Mouse (Mus musculus): ENCODE results near the gene Efhd2. TPM values are rescaled to one million over a fixed set of nuclear protein-coding genes. Genes with fewer than 3 reads are reported as not detected.

Gene Efhd2
- polyA plus RNA-seq, 1 experiment = 16.3 TPM

GRCm38 (mm10) chr4:141870666-141871332 is 3.9 kb downstream of the Efhd2 start:
- Histone ChIP-seq H3K27ac (ENCODE audit: insufficient read depth, low read length) (no peak overlapping the region), H3K9me3 (replicated peaks; ENCODE audit: control insufficient read depth, insufficient read depth, low read length, poor library complexity, severe bottlenecking) (no peaks in the 10 kb centered on the region), H3K4me1 (ENCODE audit: control insufficient read depth, insufficient read depth, low read length) (peaks cover 7% of the 10 kb centered on the region), H3K27me3 (ENCODE audit: control insufficient read depth, insufficient read depth, low read length, poor library complexity, severe bottlenecking) (no peaks in the 10 kb centered on the region), H3K36me3 (ENCODE audit: control insufficient read depth, insufficient read depth, low read length, poor library complexity, severe bottlenecking) (no peaks in the 10 kb centered on the region), H3K4me3 (ENCODE audit: low read depth, low read length) (no peak overlapping the region), H3K9ac (ENCODE audit: low read depth, poor library complexity, severe bottlenecking) (no peak overlapping the region)
- TF ChIP-seq POLR2A (IDR thresholded peaks at IDR 0.05; ENCODE audit: insufficient read depth, low read length) = no peak
- no peak for TF ChIP-seq CTCF (IDR thresholded peaks at IDR 0.05; ENCODE audit: low read depth, low read length)
- no peak for TF ChIP-seq EP300 (IDR thresholded peaks at IDR 0.05; ENCODE audit: insufficient read depth, low read depth, low read length)

DNA sequence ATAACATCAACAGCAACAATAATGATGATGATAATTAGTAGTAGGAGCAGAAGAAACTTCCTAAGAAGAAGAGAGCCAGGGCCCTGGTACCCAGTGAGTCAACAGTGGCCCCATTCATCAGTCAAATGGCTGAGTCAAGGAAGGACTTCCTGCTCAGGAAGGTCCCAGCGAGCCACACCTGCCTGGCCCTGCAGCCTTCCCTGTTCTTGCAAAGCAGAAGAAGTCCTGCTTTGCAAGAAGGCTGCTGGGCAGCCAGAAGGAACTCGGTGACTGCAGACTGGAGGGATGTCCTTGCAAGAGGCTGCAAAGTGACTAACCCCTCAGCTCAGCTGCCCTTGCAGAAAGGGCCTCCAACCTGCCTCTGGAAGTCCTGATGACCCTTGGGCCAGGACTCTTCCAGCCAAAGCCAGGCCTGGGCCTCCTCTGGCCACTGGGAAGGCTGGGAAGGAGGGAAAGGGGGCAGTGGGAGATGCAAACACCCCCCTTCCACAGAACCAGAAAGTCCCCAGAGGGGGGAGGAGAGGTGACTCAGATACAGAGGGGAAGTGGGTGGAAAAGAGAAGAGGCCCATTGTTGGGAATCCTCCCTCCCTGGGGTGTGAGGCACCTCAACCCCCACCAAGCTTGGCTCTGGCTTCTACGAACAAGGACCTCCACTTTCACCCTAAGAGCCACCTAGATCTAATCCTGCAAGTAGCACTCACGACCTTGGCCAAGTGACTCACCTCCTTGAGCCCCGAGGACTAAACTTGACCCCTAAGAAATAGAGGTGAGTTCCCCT is 5.1 kb downstream of the Efhd2 start:
- Histone ChIP-seq H3K4me3 (ENCODE audit: low read depth, low read length) (no peak overlapping the region), H3K9ac (ENCODE audit: low read depth, poor library complexity, severe bottlenecking) (no peak overlapping the region), H3K9me3 (replicated peaks; ENCODE audit: control insufficient read depth, insufficient read depth, low read length, poor library complexity, severe bottlenecking) (no peaks in the 10 kb centered on the region), H3K27ac (ENCODE audit: insufficient read depth, low read length) (no peak overlapping the region), H3K27me3 (ENCODE audit: control insufficient read depth, insufficient read depth, low read length, poor library complexity, severe bottlenecking) (no peaks in the 10 kb centered on the region), H3K4me1 (ENCODE audit: control insufficient read depth, insufficient read depth, low read length) (peaks cover 7% of the 10 kb centered on the region), H3K36me3 (ENCODE audit: control insufficient read depth, insufficient read depth, low read length, poor library complexity, severe bottlenecking) (no peaks in the 10 kb centered on the region)
- TF ChIP-seq POLR2A (IDR thresholded peaks at IDR 0.05; ENCODE audit: insufficient read depth, low read length) = no peak
- TF ChIP-seq EP300 (IDR thresholded peaks at IDR 0.05; ENCODE audit: insufficient read depth, low read depth, low read length) = no peak

GRCm38 (mm10) chr4:141868051-141868450 is 6.7 kb downstream of the Efhd2 start:
- no peak for TF ChIP-seq EP300 (IDR thresholded peaks at IDR 0.05; ENCODE audit: insufficient read depth, low read depth, low read length)
- TF ChIP-seq POLR2A (IDR thresholded peaks at IDR 0.05; ENCODE audit: insufficient read depth, low read length) = no peak
- no peak for TF ChIP-seq CTCF (IDR thresholded peaks at IDR 0.05; ENCODE audit: low read depth, low read length)
- Histone ChIP-seq H3K27me3 (ENCODE audit: control insufficient read depth, insufficient read depth, low read length, poor library complexity, severe bottlenecking) (no peaks in the 10 kb centered on the region), H3K4me1 (ENCODE audit: control insufficient read depth, insufficient read depth, low read length) (peaks cover 7% of the 10 kb centered on the region), H3K9ac (ENCODE audit: low read depth, poor library complexity, severe bottlenecking) (no peak overlapping the region), H3K27ac (ENCODE audit: insufficient read depth, low read length) (no peak overlapping the region), H3K4me3 (ENCODE audit: low read depth, low read length) (no peak overlapping the region), H3K9me3 (replicated peaks; ENCODE audit: control insufficient read depth, insufficient read depth, low read length, poor library complexity, severe bottlenecking) (no peaks in the 10 kb centered on the region), H3K36me3 (ENCODE audit: control insufficient read depth, insufficient read depth, low read length, poor library complexity, severe bottlenecking) (no peaks in the 10 kb centered on the region)

GRCm38 (mm10) chr4:141867498-141867897 is 7.2 kb downstream of the Efhd2 start:
- Histone ChIP-seq H3K4me3 (ENCODE audit: low read depth, low read length) (no peak overlapping the region), H3K27ac (ENCODE audit: insufficient read depth, low read length) (no peak overlapping the region), H3K9ac (ENCODE audit: low read depth, poor library complexity, severe bottlenecking) (no peak overlapping the region), H3K27me3 (ENCODE audit: control insufficient read depth, insufficient read depth, low read length, poor library complexity, severe bottlenecking) (no peaks in the 10 kb centered on the region), H3K9me3 (replicated peaks; ENCODE audit: control insufficient read depth, insufficient read depth, low read length, poor library complexity, severe bottlenecking) (no peaks in the 10 kb centered on the region), H3K36me3 (ENCODE audit: control insufficient read depth, insufficient read depth, low read length, poor library complexity, severe bottlenecking) (no peaks in the 10 kb centered on the region), H3K4me1 (ENCODE audit: control insufficient read depth, insufficient read depth, low read length) (peaks cover 7% of the 10 kb centered on the region)
- TF ChIP-seq POLR2A (IDR thresholded peaks at IDR 0.05; ENCODE audit: insufficient read depth, low read length) = no peak
- TF ChIP-seq EP300 (IDR thresholded peaks at IDR 0.05; ENCODE audit: insufficient read depth, low read depth, low read length) = no peak
- TF ChIP-seq CTCF (IDR thresholded peaks at IDR 0.05; ENCODE audit: low read depth, low read length) = no peak

GRCm38 (mm10) chr4:141866933-141867490 is 7.7 kb downstream of the Efhd2 start:
- H3K27me3 ChIP-seq (ENCODE audit: control insufficient read depth, insufficient read depth, low read length, poor library complexity, severe bottlenecking) = no peaks in the 10 kb centered on the region
- peaks cover 7% of the 10 kb centered on the region for H3K4me1 ChIP-seq (ENCODE audit: control insufficient read depth, insufficient read depth, low read length)
- H3K36me3 ChIP-seq (ENCODE audit: control insufficient read depth, insufficient read depth, low read length, poor library complexity, severe bottlenecking) = no peaks in the 10 kb centered on the region
- no peak overlapping the region for H3K27ac ChIP-seq (ENCODE audit: insufficient read depth, low read length)
- no peak overlapping the region for H3K9ac ChIP-seq (ENCODE audit: low read depth, poor library complexity, severe bottlenecking)
- H3K4me3 ChIP-seq (ENCODE audit: low read depth, low read length) = no peak overlapping the region
- TF ChIP-seq POLR2A (IDR thresholded peaks at IDR 0.05; ENCODE audit: insufficient read depth, low read length) = no peak
- no peak for TF ChIP-seq CTCF (IDR thresholded peaks at IDR 0.05; ENCODE audit: low read depth, low read length)
- no peak for TF ChIP-seq EP300 (IDR thresholded peaks at IDR 0.05; ENCODE audit: insufficient read depth, low read depth, low read length)
- H3K9me3 ChIP-seq (replicated peaks; ENCODE audit: control insufficient read depth, insufficient read depth, low read length, poor library complexity, severe bottlenecking) = no peaks in the 10 kb centered on the region

GRCm38 (mm10) chr4:141865600-141865999 is 9.1 kb downstream of the Efhd2 start:
- H3K36me3 ChIP-seq (ENCODE audit: control insufficient read depth, insufficient read depth, low read length, poor library complexity, severe bottlenecking) = no peaks in the 10 kb centered on the region
- H3K27me3 ChIP-seq (ENCODE audit: control insufficient read depth, insufficient read depth, low read length, poor library complexity, severe bottlenecking) = no peaks in the 10 kb centered on the region
- no peaks in the 10 kb centered on the region for H3K9me3 ChIP-seq (replicated peaks; ENCODE audit: control insufficient read depth, insufficient read depth, low read length, poor library complexity, severe bottlenecking)
- H3K4me1 ChIP-seq (ENCODE audit: control insufficient read depth, insufficient read depth, low read length) = peaks cover 7% of the 10 kb centered on the region
- no peak overlapping the region for H3K4me3 ChIP-seq (ENCODE audit: low read depth, low read length)
- no peak overlapping the region for H3K27ac ChIP-seq (ENCODE audit: insufficient read depth, low read length)
- TF ChIP-seq CTCF (IDR thresholded peaks at IDR 0.05; ENCODE audit: low read depth, low read length) (no peak), EP300 (IDR thresholded peaks at IDR 0.05; ENCODE audit: insufficient read depth, low read depth, low read length) (no peak)
- H3K9ac ChIP-seq (ENCODE audit: low read depth, poor library complexity, severe bottlenecking) = no peak overlapping the region

All from ES-Bruce4 (cell line).